Mouse (Mus musculus) ES-Bruce4 (cell line): ENCODE results near the gene Immt. TPM values are rescaled to one million over a fixed set of nuclear protein-coding genes. Genes with fewer than 3 reads are reported as not detected.
"Not testable (repeated sequence)": the region's sequence is repeated elsewhere in the genome, so short reads cannot be mapped to it uniquely, and the experiment has no call there.

Experiments used
- H3K27ac ChIP-seq: 2 replicates; pipeline ENCODE4 v1.5.1; 2012; ENCODE audit warnings: low read length, inconsistent platforms; ENCODE audit not compliant: insufficient read depth
- H3K27me3 ChIP-seq: 2 replicates; pipeline ENCODE4 v1.6.1; 2012; ENCODE audit warnings: mild to moderate bottlenecking, low read length, inconsistent platforms; ENCODE audit not compliant: control insufficient read depth, poor library complexity, insufficient read depth, severe bottlenecking
- H3K36me3 ChIP-seq: 2 replicates; pipeline ENCODE4 v1.6.1; 2012; ENCODE audit warnings: inconsistent platforms, mild to moderate bottlenecking, low read length, moderate library complexity; ENCODE audit not compliant: control insufficient read depth, poor library complexity, insufficient read depth, severe bottlenecking
- H3K4me1 ChIP-seq: one replicate; pipeline ENCODE4 v1.8.1; 2011; ENCODE audit warnings: low read length; ENCODE audit not compliant: control insufficient read depth, insufficient read depth
- H3K4me3 ChIP-seq: 2 replicates; pipeline ENCODE4 v1.5.1; 2011; ENCODE audit warnings: low read depth, mild to moderate bottlenecking, low read length
- H3K9ac ChIP-seq: 2 replicates; pipeline ENCODE4 v1.6.1; 2012; ENCODE audit warnings: low read depth, mild to moderate bottlenecking, inconsistent platforms; ENCODE audit not compliant: poor library complexity, severe bottlenecking
- H3K9me3 ChIP-seq: replicated peaks from 2 replicates; pipeline ENCODE4 v1.6.1; 2012; ENCODE audit warnings: mild to moderate bottlenecking, low read length, inconsistent platforms; ENCODE audit not compliant: control insufficient read depth, poor library complexity, insufficient read depth, severe bottlenecking
- CTCF ChIP-seq: IDR thresholded peaks from one replicate; pipeline ENCODE4 v1.8.1; 2011; ENCODE audit warnings: low read depth, low read length
- EP300 ChIP-seq: IDR thresholded peaks from 2 replicates; pipeline ENCODE4 v1.6.1; 2011; ENCODE audit warnings: low read depth, low read length; ENCODE audit not compliant: insufficient read depth
- POLR2A ChIP-seq: IDR thresholded peaks from one replicate; pipeline ENCODE4 v1.8.1; 2011; ENCODE audit warnings: low read length; ENCODE audit not compliant: insufficient read depth
- polyA plus RNA-seq: library from polyadenylated mRNA; stranded (reverse); fragments of >200 nt; gene quantifications from 2 replicates; pipeline ENCODE4 v1.2.4, GENCODE M21; 2011; ENCODE audit warnings: low read depth; ENCODE audit not compliant: missing spikeins, insufficient read depth, insufficient read length

Gene Immt
- polyA plus RNA-seq, 1 experiment: 129 TPM

- Histone ChIP-seq H3K27me3 (no peaks in the 10 kb centered on the region), H3K4me1 (no peaks in the 10 kb centered on the region), H3K9me3 (no peaks in the 10 kb centered on the region), H3K4me3 (no peak overlapping the region), H3K36me3 (no peaks in the 10 kb centered on the region), H3K9ac (peak overlapping the region; percentile 66), H3K27ac (no peak overlapping the region)
- no peak for TF ChIP-seq EP300
- TF ChIP-seq POLR2A: no peak
- no peak for TF ChIP-seq CTCF
Observed at GRCm38 (mm10) chr6:71829768-71830167, 1.4 kb upstream of the Immt start.

GRCm38 (mm10) chr6:71831581-71831960, 440 bp downstream of the Immt start:
- peak overlapping the region; percentile 88 for H3K4me3 ChIP-seq
- no peaks in the 10 kb centered on the region for H3K9me3 ChIP-seq
- H3K36me3 ChIP-seq: no peaks in the 10 kb centered on the region
- no peaks in the 10 kb centered on the region for H3K4me1 ChIP-seq
- no peak for TF ChIP-seq EP300
- no peak for TF ChIP-seq POLR2A
- TF ChIP-seq CTCF: no peak
- H3K27ac ChIP-seq: peak overlapping the region; percentile 74
- H3K27me3 ChIP-seq: no peaks in the 10 kb centered on the region
- H3K9ac ChIP-seq: peak overlapping the region; percentile 66

- H3K27me3 ChIP-seq: no peaks in the 10 kb centered on the region
- no peaks in the 10 kb centered on the region for H3K36me3 ChIP-seq
- H3K9ac ChIP-seq: no peak overlapping the region
- H3K4me1 ChIP-seq: no peaks in the 10 kb centered on the region
- H3K4me3 ChIP-seq: no peak overlapping the region
- TF ChIP-seq CTCF (no peak), EP300 (no peak), POLR2A (no peak)
- H3K27ac ChIP-seq: no peak overlapping the region
- no peaks in the 10 kb centered on the region for H3K9me3 ChIP-seq
Observed at GRCm38 (mm10) chr6:71836811-71837210, 5.7 kb downstream of the Immt start.

- no peaks in the 10 kb centered on the region for H3K27me3 ChIP-seq
- peaks cover 2% of the 10 kb centered on the region; the same call in 1 of the 2 replicates for H3K36me3 ChIP-seq
- TF ChIP-seq POLR2A (no peak), CTCF (no peak), EP300 (no peak)
- H3K4me1 ChIP-seq: no peaks in the 10 kb centered on the region
- no peak overlapping the region for H3K4me3 ChIP-seq
- no peak overlapping the region for H3K9ac ChIP-seq
- no peaks in the 10 kb centered on the region for H3K9me3 ChIP-seq
- H3K27ac ChIP-seq: no peak overlapping the region
Observed at GRCm38 (mm10) chr6:71839815-71840214, 8.7 kb downstream of the Immt start.

- Histone ChIP-seq H3K4me3 (no peak overlapping the region), H3K27ac (no peak overlapping the region), H3K4me1 (no peaks in the 10 kb centered on the region), H3K9ac (no peak overlapping the region), H3K27me3 (no peaks in the 10 kb centered on the region), H3K36me3 (peaks cover 4% of the 10 kb centered on the region; the same call in 1 of the 2 replicates), H3K9me3 (no peaks in the 10 kb centered on the region)
- TF ChIP-seq EP300: no peak
- no peak for TF ChIP-seq CTCF
- no peak for TF ChIP-seq POLR2A
Observed at GRCm38 (mm10) chr6:71840597-71841290, 9.6 kb downstream of the Immt start.

GRCm38 (mm10) chr6:71846906-71847305, 15.8 kb downstream of the Immt start:
- H3K27me3 ChIP-seq, H3K9ac ChIP-seq, H3K4me1 ChIP-seq, H3K9me3 ChIP-seq, H3K4me3 ChIP-seq, H3K27ac ChIP-seq: not testable (repeated sequence)
- H3K36me3 ChIP-seq: peaks cover 22% of the 10 kb centered on the region
